11 mouse cellular contexts compared by ENCODE assay signal in the genomic region with DNA sequence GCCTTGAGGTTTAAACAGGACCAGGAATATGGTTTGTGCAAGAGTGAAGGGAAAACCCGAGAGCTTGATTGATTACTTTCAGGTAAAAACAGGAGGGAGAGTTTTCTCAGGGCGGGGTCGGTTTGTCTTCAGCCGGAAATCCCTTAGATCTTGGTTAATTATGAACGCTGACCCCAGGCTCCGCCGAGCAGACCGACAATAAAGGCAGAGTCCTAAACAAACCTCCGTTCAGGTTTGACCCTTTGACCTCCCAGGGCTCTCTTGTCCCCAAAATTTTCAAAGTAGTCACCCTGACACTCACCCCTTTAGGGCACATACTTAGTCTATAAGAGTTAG.
DNase-seq lines count a peak whose midpoint lies in the region; ATAC-seq lines count a peak whose summit lies in the region.
"Had no signal": no experiment of that assay in that cellular context is flagged by ENCODE, and none has a peak within 500 bp of the region (broad histone marks: within the 10 kb centered on the region; RNA-seq: fewer than 3 reads in every experiment).

No protein-coding gene starts in this region.

- H3K9ac ChIP-seq in kidney, embryonic 14.5 days (ENCODE audit: low read depth, low read length): 0 out of 2 replicates have a peak overlapping the region, but pooled peaks have one; percentile 12
- no peak overlapping the region for H3K9ac ChIP-seq in limb, embryonic 12.5 days (replicated peaks)
- H3K9ac ChIP-seq in stomach, embryonic 15.5 days: no peak overlapping the region
- no peak overlapping the region for H3K9ac ChIP-seq in midbrain, embryonic 16.5 days (ENCODE audit: low read depth, low read length)
- H3K9ac ChIP-seq: embryonic facial prominence, embryonic 15.5 days had no signal

- H3K4me3 ChIP-seq in kidney, embryonic 14.5 days (ENCODE audit: low read length): no peak overlapping the region
- no peak overlapping the region for H3K4me3 ChIP-seq in limb, embryonic 12.5 days (replicated peaks)
- H3K4me3 ChIP-seq in stomach, embryonic 15.5 days (replicated peaks): no peak overlapping the region
- H3K4me3 ChIP-seq in midbrain, embryonic 16.5 days (ENCODE audit: low read depth, low read length): no peak overlapping the region
- H3K4me3 ChIP-seq: embryonic facial prominence, embryonic 15.5 days had no signal

- no peak for DNase-seq in kidney, adult 11 months
- peak; percentile 52 for DNase-seq in embryo, embryonic 9.5 days (ENCODE audit: extremely low spot score)
- no peak for DNase-seq in thymus, adult 18-20 months
- no peak for DNase-seq in lung, postnatal 10 days
- DNase-seq: adrenal gland, postnatal 10 days; cerebellum, adult 2 months had no signal

- H3K9me3 ChIP-seq in kidney, embryonic 14.5 days (ENCODE audit: control insufficient read depth, low read length): no peaks in the 10 kb centered on the region
- H3K9me3 ChIP-seq in limb, embryonic 12.5 days: 0 out of 2 replicates have a peak, but pooled peaks cover 3% of the 10 kb centered on the region
- no peaks in the 10 kb centered on the region for H3K9me3 ChIP-seq in stomach, embryonic 15.5 days
- no peaks in the 10 kb centered on the region for H3K9me3 ChIP-seq in midbrain, embryonic 16.5 days (replicated peaks; ENCODE audit: control insufficient read depth, low read length, poor library complexity, severe bottlenecking)
- H3K9me3 ChIP-seq: embryonic facial prominence, embryonic 15.5 days had no signal

- peaks cover 82% of the 10 kb centered on the region for H3K4me1 ChIP-seq in kidney, embryonic 14.5 days (ENCODE audit: control insufficient read depth, insufficient read depth, low read length)
- peaks cover 81% of the 10 kb centered on the region for H3K4me1 ChIP-seq in limb, embryonic 12.5 days (replicated peaks)
- H3K4me1 ChIP-seq in stomach, embryonic 15.5 days: peaks cover 61% of the 10 kb centered on the region
- H3K4me1 ChIP-seq in midbrain, embryonic 16.5 days (ENCODE audit: control insufficient read depth, insufficient read depth, low read length): peaks cover 9% of the 10 kb centered on the region

- H3K4me2 ChIP-seq in kidney, embryonic 14.5 days (replicated peaks; ENCODE audit: low read depth, low read length): no peak overlapping the region
- H3K4me2 ChIP-seq in limb, embryonic 12.5 days: peak overlapping the region; percentile 47
- peak overlapping the region; percentile 21; the same call in 1 of the 2 replicates for H3K4me2 ChIP-seq in stomach, embryonic 15.5 days
- H3K4me2 ChIP-seq in midbrain, embryonic 16.5 days (ENCODE audit: low read length): no peak overlapping the region

- H3K27ac ChIP-seq in kidney, embryonic 14.5 days (ENCODE audit: low read depth, low read length): peak overlapping the region; percentile 86; the same call in 1 of the 2 replicates
- no peak overlapping the region for H3K27ac ChIP-seq in limb, embryonic 12.5 days
- H3K27ac ChIP-seq in stomach, embryonic 15.5 days: peak overlapping the region; percentile 53; the same call in 1 of the 2 replicates
- H3K27ac ChIP-seq in midbrain, embryonic 16.5 days (ENCODE audit: low read length): no peak overlapping the region

- no peaks in the 10 kb centered on the region for H3K36me3 ChIP-seq in kidney, embryonic 14.5 days (ENCODE audit: control insufficient read depth, insufficient read depth, low read length)
- no peaks in the 10 kb centered on the region for H3K36me3 ChIP-seq in limb, embryonic 12.5 days
- H3K36me3 ChIP-seq in stomach, embryonic 15.5 days: no peaks in the 10 kb centered on the region
- H3K36me3 ChIP-seq in midbrain, embryonic 16.5 days (ENCODE audit: control insufficient read depth, insufficient read depth, low read length): no peaks in the 10 kb centered on the region
- H3K36me3 ChIP-seq: embryonic facial prominence, embryonic 15.5 days had no signal

- no peak for ATAC-seq in kidney, embryonic 14.5 days (ENCODE audit: low FRiP score, low TSS enrichment)
- no peak for ATAC-seq in limb, embryonic 12.5 days (ENCODE audit: insufficient number of reproducible peaks, insufficient read depth, low FRiP score, low TSS enrichment, low read depth)
- no peak for ATAC-seq in stomach, embryonic 15.5 days (ENCODE audit: insufficient read depth, low FRiP score, low read depth)
- no peak for ATAC-seq in midbrain, embryonic 16.5 days

- no peaks in the 10 kb centered on the region for H3K27me3 ChIP-seq in kidney, embryonic 14.5 days (ENCODE audit: control insufficient read depth, insufficient read depth, low read length)
- no peaks in the 10 kb centered on the region for H3K27me3 ChIP-seq in limb, embryonic 12.5 days
- no peaks in the 10 kb centered on the region for H3K27me3 ChIP-seq in stomach, embryonic 15.5 days (replicated peaks)
- H3K27me3 ChIP-seq in midbrain, embryonic 16.5 days (ENCODE audit: control insufficient read depth, insufficient read depth, low read depth, low read length): no peaks in the 10 kb centered on the region
- H3K27me3 ChIP-seq: embryonic facial prominence, embryonic 15.5 days had no signal

- WGBS in kidney, embryonic 14.5 days: 3% methylated on average over 9 of the region's 9 CpGs
- WGBS in limb, embryonic 12.5 days: 4% methylated on average over 9 of the region's 9 CpGs
- 21% methylated on average over 9 of the region's 9 CpGs for WGBS in stomach, embryonic 15.5 days
- 21% methylated on average over 9 of the region's 9 CpGs for WGBS in midbrain, embryonic 16.5 days

Comparison
In these comparisons a context has a peak if more than half of its experiments do, and no peak if none do; other contexts are left out.
1. H3K27ac ChIP-seq: peak in kidney, embryonic 14.5 days (single experiment) and stomach, embryonic 15.5 days (single experiment); none in limb, embryonic 12.5 days (single experiment) and midbrain, embryonic 16.5 days (single experiment).
2. H3K4me2 ChIP-seq: peak in limb, embryonic 12.5 days (single experiment) and stomach, embryonic 15.5 days (single experiment); none in kidney, embryonic 14.5 days (single experiment) and midbrain, embryonic 16.5 days (single experiment).